ENCODE assay signal across 24 mouse cellular contexts in the genomic region with DNA sequence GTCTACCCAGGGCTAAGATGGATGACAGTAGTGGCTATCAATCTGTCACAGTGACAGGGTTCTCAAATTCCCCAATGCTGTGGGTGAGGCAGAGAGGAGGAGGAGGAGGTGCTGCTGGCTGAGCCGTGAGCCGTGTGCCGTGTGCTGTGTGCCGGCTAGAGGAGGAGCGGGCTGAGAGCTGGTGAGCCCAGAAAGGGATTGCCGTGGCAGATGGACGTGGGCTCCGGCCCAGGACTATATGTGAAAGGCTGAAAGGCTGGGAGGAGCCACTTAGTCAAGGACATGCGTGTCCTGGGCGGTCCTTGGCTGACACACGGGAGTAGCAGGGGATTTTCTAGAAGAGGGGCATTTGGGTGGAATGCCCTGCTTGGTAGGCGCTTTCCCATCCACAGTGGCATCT. TPM values are rescaled to one million over a fixed set of nuclear protein-coding genes. Genes with fewer than 3 reads are reported as not detected.
DNase-seq lines count a peak whose midpoint lies in the region; TF ChIP-seq lines count a peak whose summit lies in the region.
"Had no signal": no experiment of that assay in that cellular context is flagged by ENCODE, and none has a peak within 500 bp of the region (broad histone marks: within the 10 kb centered on the region; RNA-seq: fewer than 3 reads in every experiment).

No protein-coding gene starts in this region.

- peak overlapping the region; percentile 79 for H3K27ac ChIP-seq in layer of hippocampus, adult 2 months
- H3K27ac ChIP-seq in left cerebral cortex, adult 2 months = peak overlapping the region; percentile 58
- H3K27ac ChIP-seq in cortical plate, adult 2 months (ENCODE audit: insufficient read depth, low read length) = no peak overlapping the region
- H3K27ac ChIP-seq: embryonic facial prominence, embryonic 10.5 days; embryonic facial prominence, embryonic 13.5 days; forebrain, embryonic 12.5 days; forebrain, embryonic 15.5 days; gastrocnemius, adult 2 months; hindbrain, embryonic 12.5 days; hindbrain, embryonic 15.5 days had no signal

- peak; percentile 51 to 59 for DNase-seq in cerebellum, postnatal 10 days
- DNase-seq in cerebellum, adult 18-20 months = no peak
- no peak for DNase-seq in layer of hippocampus, adult 2 months (ENCODE audit: low spot score in 2 of 2)
- no peak for DNase-seq in layer of hippocampus, adult 9-10 months (ENCODE audit: low spot score)
- no peak for DNase-seq in left cerebral cortex, adult 2 months (ENCODE audit: extremely low spot score in 1 of 2, low spot score in 2 of 2)
- no peak for DNase-seq in left cerebral cortex, adult 9 months (ENCODE audit: low spot score in 2 of 2)
- DNase-seq: adrenal gland, postnatal 10 days; adrenal gland, postnatal 36 days; B cell, adult 2 months; cerebellum, adult 11 months; embryo, embryonic 11 days; gastrocnemius, adult 2 months; gastrocnemius, postnatal 14 days had no signal

- peaks cover 14% of the 10 kb centered on the region for H3K4me1 ChIP-seq in cortical plate, adult 2 months (ENCODE audit: control insufficient read depth, insufficient read depth, low read length)
- H3K4me1 ChIP-seq: embryonic facial prominence, embryonic 10.5 days; embryonic facial prominence, embryonic 13.5 days; hindbrain, embryonic 12.5 days had no signal

- intact Hi-C loops in left cerebral cortex, adult 2 months (cut with DNase I) = no loop called here

- no peak for TF ChIP-seq CTCF in layer of hippocampus, adult 2 months (conservative IDR thresholded peaks at IDR 0.05)
- no peak for TF ChIP-seq CTCF in left cerebral cortex, adult 2 months (IDR thresholded peaks at IDR 0.05)
- TF ChIP-seq CTCF in cortical plate, adult 2 months (IDR thresholded peaks at IDR 0.05; ENCODE audit: extremely low read depth, insufficient read depth, low read length) = no peak

- H3K4me3 ChIP-seq in layer of hippocampus, adult 2 months = no peak overlapping the region
- no peak overlapping the region for H3K4me3 ChIP-seq in left cerebral cortex, adult 2 months
- no peak overlapping the region for H3K4me3 ChIP-seq in cortical plate, adult 2 months (ENCODE audit: insufficient read depth, low read length)
- H3K4me3 ChIP-seq: embryonic facial prominence, embryonic 10.5 days; embryonic facial prominence, embryonic 13.5 days; erythroblast, embryonic 14.5 days; forebrain, embryonic 12.5 days; forebrain, embryonic 15.5 days; gastrocnemius, adult 2 months; hindbrain, embryonic 12.5 days; hindbrain, embryonic 15.5 days had no signal

- 0 out of 2 replicates have a peak, but pooled peaks have one; percentile 19 for TF ChIP-seq POLR2A in cortical plate, adult 2 months (IDR thresholded peaks at IDR 0.05; ENCODE audit: extremely low read depth, insufficient read depth, low read length)

RNA-seq across cellular contexts. Expression of gene Hmcn2, which starts 31.3 kb away (rescaled TPM):
- total RNA-seq in layer of hippocampus, adult 2 months (2021) = under 1 TPM; 0.32 to 0.51 TPM
- under 1 TPM; 0.51 to 0.52 TPM for total RNA-seq in left cerebral cortex, adult 2 months (2021)
- polyA plus RNA-seq in cortical plate, adult 2 months (2012; rRNA removed) = 1.5 TPM in 2 replicates
- total RNA-seq: common myeloid progenitor, adult 5-6 weeks; hematopoietic stem cell, adult 5-6 weeks had no signal
- polyA plus RNA-seq: embryonic facial prominence, embryonic 10.5 days; embryonic facial prominence, embryonic 13.5 days; erythroblast, embryonic 14.5 days; G1E had no signal

RNA-seq across cellular contexts. Expression of gene Ncs1, which starts 37.3 kb away (rescaled TPM):
- total RNA-seq in layer of hippocampus, adult 2 months (2021) = 100 to 1,000 TPM; 285 to 294 TPM
- total RNA-seq in left cerebral cortex, adult 2 months (2021) = 100 to 1,000 TPM; 217 to 242 TPM
- 167 and 176 TPM in 2 replicates for polyA plus RNA-seq in cortical plate, adult 2 months (2012; rRNA removed)
- polyA plus RNA-seq: erythroblast, embryonic 14.5 days; G1E had no signal

Comparison
In these comparisons a context has a peak if more than half of its experiments do, and no peak if none do; other contexts are left out.
1. DNase-seq: peak in cerebellum, postnatal 10 days (2 of 2); none in cerebellum, adult 18-20 months (0 of 2), layer of hippocampus, adult 2 months (0 of 2), layer of hippocampus, adult 9-10 months (single experiment), left cerebral cortex, adult 2 months (0 of 2) and left cerebral cortex, adult 9 months (0 of 2).